Mouse (Mus musculus) stomach, embryonic 14.5 days (tissue): ENCODE data around the gene Baz2b. TPM values are rescaled to one million over a fixed set of nuclear protein-coding genes. Genes with fewer than 3 reads are reported as not detected.
"Not testable (repeated sequence)": the region's sequence is repeated elsewhere in the genome, so short reads cannot be mapped to it uniquely, and the experiment has no call there.

ENCODE experiments used
- ATAC-seq: fragments of 200-750 bp; cut with Nextera tagmentation; 2 replicates; pipeline ENCODE4 v1.8.0; 2017; ENCODE audit warnings: low read depth, moderate TSS enrichment; ENCODE audit not compliant: insufficient number of reproducible peaks, insufficient read depth, low FRiP score
- H3K27ac ChIP-seq: fragments of 300-500 bp; sonication (generic); 2 replicates; pipeline ENCODE4 v1.5.1; 2014; ENCODE audit warnings: mild to moderate bottlenecking, low read length, moderate library complexity, mixed read lengths
- H3K27me3 ChIP-seq: fragments of 300-500 bp; sonication (generic); 2 replicates; pipeline ENCODE4 v1.6.1; 2014; ENCODE audit warnings: low read length, control low read depth, mixed read lengths; ENCODE audit not compliant: control insufficient read depth, insufficient read depth
- H3K36me3 ChIP-seq: fragments of 300-500 bp; sonication (generic); 2 replicates; pipeline ENCODE4 v1.6.1; 2014; ENCODE audit warnings: mild to moderate bottlenecking, control low read depth, low read length, moderate library complexity, mixed read lengths; ENCODE audit not compliant: control insufficient read depth, insufficient read depth
- H3K4me1 ChIP-seq: fragments of 300-500 bp; sonication (generic); 2 replicates; pipeline ENCODE4 v1.6.1; 2014; ENCODE audit warnings: low read length, control low read depth, mixed read lengths; ENCODE audit not compliant: control insufficient read depth, insufficient read depth
- H3K4me2 ChIP-seq: fragments of 300-500 bp; sonication (generic); replicated peaks from 2 replicates; pipeline ENCODE4 v1.6.1; 2014; ENCODE audit warnings: low read depth, low read length, control low read depth
- H3K4me3 ChIP-seq: fragments of 300-500 bp; sonication (generic); 2 replicates; pipeline ENCODE4 v1.5.1; 2014; ENCODE audit warnings: low read depth, low read length, control low read depth
- H3K9ac ChIP-seq: fragments of 300-500 bp; sonication (generic); replicated peaks from 2 replicates; pipeline ENCODE4 v1.6.1; 2014; ENCODE audit warnings: low read depth, mild to moderate bottlenecking, control low read depth, low read length, moderate library complexity, mixed read lengths
- H3K9me3 ChIP-seq: fragments of 300-500 bp; sonication (generic); 2 replicates; pipeline ENCODE4 v1.6.1; 2016; ENCODE audit warnings: low read depth, low read length, control low read depth; ENCODE audit not compliant: control insufficient read depth
- WGBS: fragments of 180-500 bp; shearing (Covaris S2); extraction: QIAGEN DNeasy Blood & Tissue Kit; methylation state at CpG from one replicate; pipeline ENCODE4 v1.1.7; 2014; 5-methylcytosine and 5-hydroxymethylcytosine counted together
- polyA plus RNA-seq: library from polyadenylated mRNA; unstranded; fragments of >200 nt; fragmentation: Nextera tagmentation; extraction: Ambion mirVana; gene quantifications from 2 replicates; pipeline ENCODE4 v1.2.1, GENCODE M21; 2014

The Baz2b gene
- polyA plus RNA-seq, 1 experiment from 2014 or later = 80.0 TPM

GRCm38 (mm10) chr2:60135796-60136195 lies 73.8 kb downstream of the Baz2b start:
- H3K4me2 ChIP-seq = no peak overlapping the region
- H3K4me3 ChIP-seq = no peak overlapping the region
- no peaks in the 10 kb centered on the region for H3K9me3 ChIP-seq
- no peaks in the 10 kb centered on the region for H3K27me3 ChIP-seq
- no peak overlapping the region for H3K9ac ChIP-seq
- H3K27ac ChIP-seq = no peak overlapping the region
- WGBS = 55% methylated on average over 2 of the region's 2 CpGs
- no peak for ATAC-seq
- no peaks in the 10 kb centered on the region for H3K36me3 ChIP-seq
- no peaks in the 10 kb centered on the region for H3K4me1 ChIP-seq

DNA sequence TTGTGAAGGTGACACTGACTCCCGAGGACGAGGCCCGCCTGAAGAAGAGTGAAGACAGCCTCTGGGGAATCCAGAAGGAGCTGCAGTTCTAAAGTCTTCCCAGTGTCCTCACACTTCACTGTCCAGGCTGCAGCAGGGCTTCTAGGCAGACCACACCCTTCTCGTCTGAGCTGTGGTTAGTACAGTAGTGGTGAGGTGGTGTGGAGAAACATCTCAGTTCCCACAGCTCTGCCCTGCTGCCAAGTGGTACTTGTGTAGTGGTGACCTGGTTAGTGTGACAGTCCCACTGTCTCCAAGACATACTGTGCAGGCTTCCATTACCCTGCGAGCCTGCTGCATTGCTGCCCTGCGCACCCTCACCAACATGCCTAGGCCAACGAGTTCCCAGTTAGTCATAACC lies 74.7 kb downstream of the Baz2b start:
- H3K27ac ChIP-seq, H3K9me3 ChIP-seq, H3K4me3 ChIP-seq, ATAC-seq, H3K27me3 ChIP-seq, H3K36me3 ChIP-seq, H3K4me1 ChIP-seq, H3K9ac ChIP-seq, H3K4me2 ChIP-seq: not testable (repeated sequence)
- 92% methylated on average over 7 of the region's 7 CpGs for WGBS

GRCm38 (mm10) chr2:60133072-60133471 lies 76.6 kb downstream of the Baz2b start:
- Histone ChIP-seq H3K27ac (no peak overlapping the region), H3K9ac (no peak overlapping the region), H3K4me1 (no peaks in the 10 kb centered on the region), H3K36me3 (no peaks in the 10 kb centered on the region), H3K4me3 (no peak overlapping the region), H3K27me3 (no peaks in the 10 kb centered on the region), H3K9me3 (no peaks in the 10 kb centered on the region), H3K4me2 (no peak overlapping the region)
- ATAC-seq = 0 out of 2 replicates have a peak, but pooled peaks have one; percentile 23
- WGBS = 58% methylated on average over 2 of the region's 2 CpGs

GRCm38 (mm10) chr2:60132269-60133042 lies 77.2 kb downstream of the Baz2b start:
- Histone ChIP-seq H3K27ac (no peak overlapping the region), H3K27me3 (no peaks in the 10 kb centered on the region), H3K4me1 (no peaks in the 10 kb centered on the region), H3K9me3 (no peaks in the 10 kb centered on the region), H3K9ac (no peak overlapping the region), H3K36me3 (no peaks in the 10 kb centered on the region), H3K4me2 (no peak overlapping the region), H3K4me3 (no peak overlapping the region)
- 48% methylated on average over 10 of the region's 10 CpGs for WGBS
- no peak for ATAC-seq

GRCm38 (mm10) chr2:60128631-60129030 lies 81.0 kb downstream of the Baz2b start:
- no peak overlapping the region for H3K4me2 ChIP-seq
- no peak for ATAC-seq
- H3K9me3 ChIP-seq = no peaks in the 10 kb centered on the region
- H3K9ac ChIP-seq = no peak overlapping the region
- H3K27me3 ChIP-seq = no peaks in the 10 kb centered on the region
- no peak overlapping the region for H3K27ac ChIP-seq
- H3K36me3 ChIP-seq = no peaks in the 10 kb centered on the region
- 91% methylated on average over 7 of the region's 7 CpGs for WGBS
- H3K4me3 ChIP-seq = no peak overlapping the region
- peaks cover 3% of the 10 kb centered on the region for H3K4me1 ChIP-seq

DNA sequence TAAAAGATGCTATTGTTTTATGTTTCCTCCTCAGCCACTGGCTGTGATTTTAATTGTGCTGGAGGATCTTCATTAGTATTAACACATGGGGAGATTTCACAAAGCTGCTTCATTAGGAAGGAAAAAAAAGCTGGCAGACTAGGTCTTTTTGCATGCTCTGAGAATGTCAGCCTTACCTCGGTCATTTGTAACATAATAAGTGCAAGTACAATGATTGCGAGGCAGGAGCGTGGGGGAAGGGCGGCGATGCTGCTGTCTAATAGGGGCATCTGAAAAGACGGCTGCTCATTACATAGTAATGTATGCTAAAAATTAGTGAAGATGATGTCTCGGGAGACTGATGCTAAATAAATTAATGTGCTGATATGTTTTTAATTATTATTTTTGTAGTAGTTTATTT lies 82.8 kb downstream of the Baz2b start:
- ATAC-seq = no peak
- Histone ChIP-seq H3K27me3 (no peaks in the 10 kb centered on the region), H3K36me3 (no peaks in the 10 kb centered on the region), H3K4me2 (peak overlapping the region; percentile 65), H3K4me1 (peaks cover 6% of the 10 kb centered on the region), H3K9me3 (no peaks in the 10 kb centered on the region), H3K4me3 (no peak overlapping the region), H3K9ac (no peak overlapping the region), H3K27ac (no peak overlapping the region)
- WGBS = 33% methylated on average over 7 of the region's 7 CpGs

- peak overlapping the region; percentile 65 for H3K4me2 ChIP-seq
- H3K36me3 ChIP-seq = no peaks in the 10 kb centered on the region
- H3K27me3 ChIP-seq = no peaks in the 10 kb centered on the region
- WGBS = 8% methylated on average over 8 of the region's 8 CpGs
- ATAC-seq = no peak
- no peaks in the 10 kb centered on the region for H3K9me3 ChIP-seq
- H3K4me3 ChIP-seq = peak overlapping the region; percentile 85
- H3K4me1 ChIP-seq = peaks cover 9% of the 10 kb centered on the region
- peak overlapping the region; percentile 100 for H3K9ac ChIP-seq
- no peak overlapping the region for H3K27ac ChIP-seq
Measured at GRCm38 (mm10) chr2:60126292-60126691, 83.3 kb downstream of the Baz2b start.

DNA sequence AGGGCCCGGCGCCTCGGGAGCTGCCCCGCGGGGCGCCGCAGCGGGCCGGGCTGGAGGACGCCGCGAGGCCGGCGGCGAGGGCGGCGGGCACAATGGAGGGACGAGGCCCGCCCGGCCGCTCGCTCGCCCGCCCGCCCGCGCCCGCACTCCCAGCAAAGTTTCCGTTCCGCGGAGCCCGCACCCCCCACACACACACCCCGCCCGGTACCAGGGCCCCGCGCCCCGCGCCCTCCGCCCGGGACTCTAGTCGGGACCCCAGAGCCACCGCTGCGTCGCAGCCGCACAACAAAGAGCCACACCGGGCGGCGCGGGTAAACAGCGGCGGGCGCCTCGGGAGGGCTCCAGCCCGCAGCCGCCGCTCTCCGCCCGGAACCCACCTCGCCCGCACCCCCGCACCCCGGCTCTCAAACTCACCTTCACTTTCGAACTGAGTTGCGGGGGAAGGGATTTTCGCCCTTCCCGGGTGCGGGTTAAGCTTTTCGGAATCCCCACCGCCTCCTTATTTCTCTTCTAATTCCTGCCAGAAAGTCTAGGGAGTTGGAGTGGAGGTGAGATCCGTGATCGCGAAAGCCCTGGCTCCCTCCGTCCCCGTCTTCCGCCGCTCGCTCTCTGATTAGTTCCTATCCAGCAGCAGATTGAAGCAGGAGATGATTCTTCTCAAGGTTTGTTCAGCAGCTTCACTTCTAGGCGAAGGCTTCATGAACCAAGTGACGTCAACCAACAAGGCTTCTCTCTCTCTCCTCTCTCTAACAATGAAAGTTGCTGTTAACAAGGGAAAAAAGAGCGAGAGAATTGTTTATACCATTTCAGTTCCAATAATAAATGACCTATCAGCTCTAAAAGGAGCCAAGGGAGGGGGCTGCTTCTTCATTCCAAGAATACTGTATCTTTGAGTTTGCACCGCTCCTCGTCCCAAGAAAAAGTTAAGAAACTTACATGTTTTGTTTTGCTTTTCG lies 84.3 kb downstream of the Baz2b start:
- no peaks in the 10 kb centered on the region for H3K36me3 ChIP-seq
- peaks cover 10% of the 10 kb centered on the region for H3K4me1 ChIP-seq
- H3K4me2 ChIP-seq = peak overlapping the region; percentile 65
- H3K27ac ChIP-seq = peak overlapping the region; percentile 100
- WGBS = under 1% methylated on average over 73 of the region's 83 CpGs
- H3K9me3 ChIP-seq = no peaks in the 10 kb centered on the region
- ATAC-seq = peak; percentile 72
- no peaks in the 10 kb centered on the region for H3K27me3 ChIP-seq
- H3K4me3 ChIP-seq = peak overlapping the region; percentile 85
- H3K9ac ChIP-seq = peak overlapping the region; percentile 100
